Mouse (Mus musculus) liver, adult 2 months (tissue): ENCODE measurements at regions not wholly inside any gene's neighbourhood (a gene's known extent, or its start where the extent isn't known, plus 50 kb on each side); places are given as distances from the start of the nearest gene placed in this dataset.

Source experiments
- DNase-seq: peaks from one replicate; pipeline ENCODE4 v3.0.0-alpha.2; 2011; ENCODE audit warnings: low read depth, low spot score; ENCODE audit errors: extremely low read depth
- H3K27ac ChIP-seq: fragments of 200-500 bp; replicated peaks from 2 replicates; pipeline ENCODE4 v1.5.1; 2012; ENCODE audit warnings: low read depth, mild to moderate bottlenecking, control low read depth, inconsistent platforms, low read length; ENCODE audit not compliant: insufficient read depth
- H3K27me3 ChIP-seq: fragments of 200-500 bp; 2 replicates; pipeline ENCODE4 v1.6.1; 2012; ENCODE audit warnings: mild to moderate bottlenecking, moderate library complexity, low read length, inconsistent platforms; ENCODE audit not compliant: control insufficient read depth, insufficient read depth
- H3K36me3 ChIP-seq: fragments of 200-500 bp; 2 replicates; pipeline ENCODE4 v1.6.1; 2012; ENCODE audit warnings: low read length, inconsistent platforms; ENCODE audit not compliant: control insufficient read depth, insufficient read depth
- H3K4me1 ChIP-seq: fragments of 200-500 bp; 2 replicates; pipeline ENCODE4 v1.6.1; 2011; ENCODE audit warnings: low read length; ENCODE audit not compliant: control insufficient read depth, insufficient read depth
- H3K4me3 ChIP-seq: fragments of 200-500 bp; 2 replicates; pipeline ENCODE4 v1.5.1; 2011; ENCODE audit warnings: low read depth, mild to moderate bottlenecking, control low read depth, low read length, moderate library complexity; ENCODE audit not compliant: insufficient read depth
- H3K79me2 ChIP-seq: fragments of 200-500 bp; 2 replicates; pipeline ENCODE4 v1.6.1; 2012; ENCODE audit warnings: inconsistent platforms, mild to moderate bottlenecking, low read length, moderate library complexity; ENCODE audit not compliant: control insufficient read depth, insufficient read depth
- H3K9ac ChIP-seq: fragments of 200-500 bp; 2 replicates; pipeline ENCODE4 v1.6.1; 2012; ENCODE audit warnings: low read depth, mild to moderate bottlenecking, control low read depth, inconsistent platforms, low read length
- CTCF ChIP-seq: fragments of 200-500 bp; IDR thresholded peaks from 2 replicates; pipeline ENCODE4 v1.5.1; 2011; ENCODE audit warnings: low read depth, low read length, control low read depth
- POLR2A ChIP-seq: fragments of 200-500 bp; IDR thresholded peaks from 2 replicates; pipeline ENCODE4 v1.6.1; 2011; ENCODE audit warnings: low read length, control low read depth; ENCODE audit not compliant: insufficient read depth; ENCODE audit errors: extremely low read depth
- WGBS: fragments of 180-500 bp; shearing (Covaris S2); methylation state at CpG from one replicate; pipeline ENCODE4 v1.1.7; 2018; 5-methylcytosine and 5-hydroxymethylcytosine counted together

DNA sequence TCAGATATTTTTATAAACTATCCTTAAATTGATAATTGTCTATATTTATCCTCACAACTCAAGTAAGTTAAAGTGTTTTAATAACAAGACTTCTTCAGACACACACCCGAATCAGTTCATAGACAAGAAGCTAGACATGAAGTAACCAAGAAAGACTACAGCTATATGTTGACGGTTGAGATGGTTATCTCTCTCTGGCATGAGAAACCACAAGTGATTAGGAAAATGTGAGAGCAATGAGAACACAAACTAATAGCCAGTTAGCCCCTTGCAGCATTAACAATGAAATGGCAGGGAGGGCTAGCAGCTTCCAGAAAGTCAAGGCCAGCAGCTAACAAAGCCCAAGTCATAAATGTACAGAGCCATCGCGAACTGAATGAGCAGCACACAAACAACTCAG, 333.8 kb upstream of the Rag2 start:
- H3K27me3 ChIP-seq, result no peaks in the 10 kb centered on the region
- no peak for DNase-seq
- H3K4me1 ChIP-seq, result no peaks in the 10 kb centered on the region
- 84% methylated on average over 4 of the region's 4 CpGs for WGBS
- no peak overlapping the region for H3K9ac ChIP-seq
- no peak for TF ChIP-seq POLR2A
- no peak for TF ChIP-seq CTCF
- no peak overlapping the region for H3K4me3 ChIP-seq
- H3K79me2 ChIP-seq, result no peaks in the 10 kb centered on the region
- no peak overlapping the region for H3K27ac ChIP-seq
- no peaks in the 10 kb centered on the region for H3K36me3 ChIP-seq

DNA sequence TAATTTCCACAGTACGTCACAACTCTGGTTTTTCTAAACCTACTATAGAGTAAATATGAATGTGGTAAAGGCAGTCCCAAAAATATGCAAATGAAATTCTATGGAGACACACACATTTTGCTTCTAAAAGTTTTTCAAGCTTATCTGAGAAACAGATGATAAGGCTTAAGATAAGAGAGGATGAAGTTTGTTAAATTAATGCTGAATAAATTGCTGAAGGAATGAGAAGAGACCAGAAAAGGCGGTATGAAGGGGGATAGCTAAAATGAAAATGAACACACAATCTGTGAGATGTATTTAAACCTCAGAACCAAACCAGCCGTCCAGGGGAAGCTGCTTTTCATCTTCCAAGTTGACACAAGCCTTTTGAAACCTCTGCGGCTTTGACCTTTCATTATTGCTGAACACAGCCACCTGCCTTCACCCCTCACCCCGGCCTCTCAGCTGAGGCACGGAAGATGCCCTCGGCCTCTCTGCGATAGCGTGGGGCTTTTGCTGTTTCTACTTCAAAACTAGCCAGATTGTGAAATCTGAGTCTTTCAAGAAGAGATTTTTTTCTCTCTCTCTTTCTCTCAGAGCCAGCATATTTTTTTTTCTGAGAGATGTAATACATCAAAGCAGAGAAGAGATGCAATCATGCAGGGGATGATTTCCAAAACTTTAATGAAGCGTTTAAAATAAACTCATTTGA, 328.7 kb upstream of the Rag2 start:
- no peaks in the 10 kb centered on the region for H3K36me3 ChIP-seq
- no peaks in the 10 kb centered on the region for H3K79me2 ChIP-seq
- no peak overlapping the region for H3K4me3 ChIP-seq
- no peaks in the 10 kb centered on the region for H3K4me1 ChIP-seq
- H3K27ac ChIP-seq, result no peak overlapping the region
- H3K27me3 ChIP-seq, result no peaks in the 10 kb centered on the region
- 58% methylated on average over 10 of the region's 10 CpGs for WGBS
- H3K9ac ChIP-seq, result no peak overlapping the region
- no peak for TF ChIP-seq CTCF
- no peak for TF ChIP-seq POLR2A
- no peak for DNase-seq

DNA sequence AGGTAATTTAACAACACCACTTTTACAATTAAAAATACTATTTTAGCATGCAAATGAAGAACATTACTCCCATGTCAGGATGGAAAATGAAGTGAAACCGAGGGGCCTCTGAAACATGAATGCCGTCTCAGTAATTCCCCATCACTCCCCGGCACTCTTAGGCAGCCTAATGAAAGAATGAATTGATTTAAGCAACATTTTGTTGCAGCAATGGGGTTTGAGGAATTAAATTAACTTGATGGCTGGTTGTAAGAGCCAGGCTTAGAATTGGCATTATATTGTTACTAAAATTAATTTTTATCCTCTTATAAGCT, 328.2 kb upstream of the Rag2 start:
- Histone ChIP-seq H3K27ac (no peak overlapping the region), H3K36me3 (no peaks in the 10 kb centered on the region), H3K79me2 (no peaks in the 10 kb centered on the region), H3K4me1 (no peaks in the 10 kb centered on the region), H3K27me3 (no peaks in the 10 kb centered on the region), H3K9ac (no peak overlapping the region), H3K4me3 (no peak overlapping the region)
- no peak for TF ChIP-seq POLR2A
- no peak for TF ChIP-seq CTCF
- 91% methylated on average over 3 of the region's 3 CpGs for whole genome bisulfite sequencing
- DNase-seq, result no peak

DNA sequence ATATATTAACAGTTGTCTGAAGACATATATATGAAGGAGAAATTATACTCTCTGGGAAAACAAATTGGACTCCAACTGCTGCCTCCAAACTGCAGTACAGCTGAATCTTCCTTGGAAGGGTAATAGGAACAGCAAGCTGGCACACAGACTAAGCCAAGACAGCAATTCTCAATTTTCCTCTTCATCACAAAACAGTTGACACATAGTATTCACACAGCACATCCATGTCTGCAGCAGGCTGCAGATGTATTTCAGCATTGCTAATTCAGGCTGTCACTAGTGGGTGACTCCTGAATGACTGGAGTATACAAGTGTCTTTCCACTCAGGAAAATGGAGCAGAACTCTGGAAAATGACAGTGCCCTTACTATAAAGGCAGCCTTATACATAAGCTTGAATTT, 327.7 kb upstream of the Rag2 start:
- Histone ChIP-seq H3K79me2 (no peaks in the 10 kb centered on the region), H3K36me3 (no peaks in the 10 kb centered on the region), H3K4me1 (no peaks in the 10 kb centered on the region), H3K4me3 (no peak overlapping the region), H3K27ac (no peak overlapping the region), H3K9ac (no peak overlapping the region), H3K27me3 (no peaks in the 10 kb centered on the region)
- DNase-seq, result no peak
- no peak for TF ChIP-seq CTCF

DNA sequence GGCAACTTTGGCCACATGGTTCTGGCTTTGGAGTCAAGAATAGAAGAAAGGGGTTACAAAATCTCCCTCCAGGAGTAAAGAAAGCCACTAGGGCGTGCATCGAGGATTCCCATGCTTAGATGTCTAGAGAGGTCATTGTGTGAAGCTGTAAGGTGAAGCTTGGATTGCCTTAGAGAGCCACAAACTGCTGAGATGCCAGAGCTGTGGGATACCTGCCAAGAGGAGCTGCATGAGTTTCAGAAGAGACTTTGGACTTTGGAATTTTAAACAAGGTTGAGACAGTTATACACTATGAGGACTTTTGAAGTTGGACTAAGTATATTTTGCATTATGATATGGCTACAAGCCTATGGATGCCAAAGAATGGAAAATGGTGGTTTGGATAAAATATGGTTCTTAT, 325.4 kb upstream of the Rag2 start:
- WGBS, result 70% methylated on average over 2 of the region's 2 CpGs
- H3K4me1 ChIP-seq, result no peaks in the 10 kb centered on the region
- no peaks in the 10 kb centered on the region for H3K36me3 ChIP-seq
- TF ChIP-seq POLR2A, result no peak
- no peak for TF ChIP-seq CTCF
- no peaks in the 10 kb centered on the region for H3K79me2 ChIP-seq
- DNase-seq, result peak; percentile 56
- no peaks in the 10 kb centered on the region for H3K27me3 ChIP-seq
- no peak overlapping the region for H3K4me3 ChIP-seq
- no peak overlapping the region for H3K27ac ChIP-seq
- no peak overlapping the region for H3K9ac ChIP-seq

DNA sequence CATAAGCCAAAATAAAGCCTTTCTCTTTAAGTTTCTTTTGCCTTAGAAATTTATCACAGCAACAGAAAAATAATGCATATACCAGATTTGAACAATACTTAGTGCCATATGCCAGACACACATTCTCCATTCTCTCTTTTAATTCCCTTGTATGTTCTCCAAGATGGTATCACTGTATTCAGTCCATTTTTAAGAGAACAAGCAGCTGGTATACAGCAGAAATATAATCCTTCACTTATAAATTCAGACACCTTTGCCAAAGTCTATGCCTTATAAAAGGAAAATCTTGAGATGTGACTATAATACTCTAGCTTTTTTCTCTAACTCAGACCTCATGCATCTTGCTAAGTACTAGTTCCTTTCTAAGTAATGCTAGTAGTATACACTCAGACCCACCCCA, 324.4 kb upstream of the Rag2 start:
- H3K36me3 ChIP-seq, result no peaks in the 10 kb centered on the region
- TF ChIP-seq CTCF (no peak), POLR2A (no peak)
- H3K4me3 ChIP-seq, result no peak overlapping the region
- no peak for DNase-seq
- H3K4me1 ChIP-seq, result no peaks in the 10 kb centered on the region
- H3K27ac ChIP-seq, result no peak overlapping the region
- no peaks in the 10 kb centered on the region for H3K79me2 ChIP-seq
- H3K27me3 ChIP-seq, result no peaks in the 10 kb centered on the region
- no peak overlapping the region for H3K9ac ChIP-seq
